Mouse (Mus musculus): ENCODE data around the gene Pet117.

Pet117 gene

GRCm38 (mm10) chr2:144382624-144383138 lies 13.9 kb downstream of the Pet117 start:
- DNase-seq (ENCODE audit: low read depth): no peak

- no peak for DNase-seq (ENCODE audit: low read depth)
Observed at GRCm38 (mm10) chr2:144386296-144386695, 17.5 kb downstream of the Pet117 start.

GRCm38 (mm10) chr2:144388416-144388815 lies 19.6 kb downstream of the Pet117 start:
- DNase-seq (ENCODE audit: low read depth): no peak

GRCm38 (mm10) chr2:144399531-144399930 lies 30.7 kb downstream of the Pet117 start:
- DNase-seq (ENCODE audit: low read depth): no peak

GRCm38 (mm10) chr2:144400659-144401058 lies 31.9 kb downstream of the Pet117 start:
- DNase-seq (ENCODE audit: low read depth): no peak

- no peak for DNase-seq (ENCODE audit: low read depth)
Observed at GRCm38 (mm10) chr2:144409037-144409436, 40.2 kb downstream of the Pet117 start.

GRCm38 (mm10) chr2:144410603-144411002 lies 41.8 kb downstream of the Pet117 start:
- DNase-seq (ENCODE audit: low read depth): no peak

GRCm38 (mm10) chr2:144414646-144415045 lies 45.9 kb downstream of the Pet117 start:
- DNase-seq (ENCODE audit: low read depth): no peak

- DNase-seq (ENCODE audit: low read depth): no peak
Observed at GRCm38 (mm10) chr2:144416859-144417258, 48.1 kb downstream of the Pet117 start.

GRCm38 (mm10) chr2:144418062-144418461 lies 49.3 kb downstream of the Pet117 start:
- no peak for DNase-seq (ENCODE audit: low read depth)

- no peak for DNase-seq (ENCODE audit: low read depth)
Observed at GRCm38 (mm10) chr2:144422094-144422675, 53.4 kb downstream of the Pet117 start.

All from c-Kit-positive CD71-positive TER-119-negative erythroid progenitor cells, embryonic 14.5 days (primary cell).